Mouse (Mus musculus) MEL (cell line): ENCODE data around the gene Pcbp3.

Source experiments
- CHD2 ChIP-seq: IDR thresholded peaks from 2 replicates; pipeline ENCODE4 v1.6.1; 2011; ENCODE audit warnings: low read length, improper control_type of control experiment
- CTCF ChIP-seq, 3 experiments: IDR thresholded peaks in 2 of 3; conservative IDR thresholded peaks in 1 of 3; 2 replicates each; pipeline ENCODE4 v1.5.1; 2011 to 2012; ENCODE audit warnings: low read length in 3 of 3, low read depth in 2 of 3, mild to moderate bottlenecking in 2 of 3, improper control_type of control experiment in 1 of 3, inconsistent platforms in 1 of 3, mixed read lengths in 1 of 3, moderate library complexity in 1 of 3; ENCODE audit not compliant: control insufficient read depth in 1 of 3, insufficient read depth in 1 of 3, poor library complexity in 1 of 3, severe bottlenecking in 1 of 3
- E2F4 ChIP-seq: IDR thresholded peaks from 2 replicates; pipeline ENCODE4 v1.6.1; 2011; ENCODE audit warnings: low read depth, low read length, improper control_type of control experiment, borderline replicate concordance
- EP300 ChIP-seq, 2 experiments: IDR thresholded peaks; 2 replicates each; pipeline ENCODE4 v1.6.1; 2011; ENCODE audit warnings: improper control_type of control experiment in 2 of 2, low read length in 2 of 2, low read depth in 1 of 2, mild to moderate bottlenecking in 1 of 2
- GATA1 ChIP-seq: IDR thresholded peaks from 2 replicates; pipeline ENCODE4 v1.6.1; 2011; ENCODE audit warnings: low read depth, low read length, improper control_type of control experiment
- HCFC1 ChIP-seq: IDR thresholded peaks from 2 replicates; pipeline ENCODE4 v1.6.1; 2012; ENCODE audit warnings: low read depth, mild to moderate bottlenecking, inconsistent platforms, low read length, improper control_type of control experiment, moderate library complexity
- MYC ChIP-seq: IDR thresholded peaks from 2 replicates; pipeline ENCODE4 v1.6.1; 2011; ENCODE audit warnings: low read depth, mild to moderate bottlenecking, low read length, improper control_type of control experiment, moderate library complexity
- POLR2A ChIP-seq, 2 experiments: IDR thresholded peaks; 2 replicates each; pipeline ENCODE4 v1.6.1; 2011 to 2012; ENCODE audit warnings: low read length in 2 of 2, mild to moderate bottlenecking in 2 of 2, control low read depth in 1 of 2, improper control_type of control experiment in 1 of 2, low read depth in 1 of 2, moderate library complexity in 1 of 2; ENCODE audit not compliant: control insufficient read depth in 1 of 2, insufficient read depth in 1 of 2, poor library complexity in 1 of 2
- TAL1 ChIP-seq: IDR thresholded peaks from 2 replicates; pipeline ENCODE4 v1.6.1; 2012; ENCODE audit warnings: mild to moderate bottlenecking, inconsistent platforms, low read length, moderate library complexity, mixed read lengths
- ZC3H11A ChIP-seq: IDR thresholded peaks from 2 replicates; pipeline ENCODE4 v1.6.1; 2012; ENCODE audit warnings: low read depth, mild to moderate bottlenecking, inconsistent platforms, low read length, improper control_type of control experiment
- ZKSCAN1 ChIP-seq: IDR thresholded peaks from 2 replicates; pipeline ENCODE4 v1.6.1; 2012; ENCODE audit warnings: low read depth, mild to moderate bottlenecking, inconsistent platforms, low read length, improper control_type of control experiment, moderate library complexity

DNA sequence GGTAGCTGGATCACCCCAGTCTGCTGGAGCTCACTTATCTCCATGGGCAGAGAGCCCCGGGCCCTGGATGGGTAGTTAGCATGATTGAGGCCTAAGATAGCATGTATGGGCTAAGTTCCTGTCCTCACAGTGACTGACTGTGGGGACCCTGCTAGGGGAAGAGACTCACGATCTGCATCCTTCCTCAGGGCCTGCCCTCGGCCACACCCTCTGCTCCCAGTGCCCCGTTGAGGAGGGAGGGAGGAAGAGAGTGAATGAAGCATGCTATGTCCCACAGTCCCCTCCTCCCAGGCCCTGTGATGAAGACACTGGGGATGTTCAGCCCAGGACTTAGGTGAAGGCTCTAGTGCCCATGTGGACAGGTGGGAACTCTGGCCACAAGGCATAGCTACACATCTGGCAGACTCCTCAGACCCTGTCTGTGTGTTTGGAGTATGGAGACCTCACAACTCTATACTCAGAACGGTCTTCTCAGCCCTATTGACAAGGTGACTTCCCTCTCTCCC lies 237.4 kb downstream of the Pcbp3 start:
- TF ChIP-seq CTCF (IDR thresholded peaks at IDR 0.05 in 2 of 3, conservative IDR thresholded peaks at IDR 0.05 in 1 of 3; ENCODE audit: control insufficient read depth in 1 of 3, insufficient read depth in 1 of 3, low read depth in 2 of 3, low read length in 3 of 3, poor library complexity in 1 of 3, severe bottlenecking in 1 of 3) (no peak), GATA1 (no peak), CHD2 (no peak), ZKSCAN1 (no peak), MYC (no peak), TAL1 (no peak), POLR2A (IDR thresholded peaks at IDR 0.05; ENCODE audit: control insufficient read depth in 1 of 2, insufficient read depth in 1 of 2, low read depth in 1 of 2, low read length in 2 of 2, poor library complexity in 1 of 2) (no peak), ZC3H11A (no peak), E2F4 (no peak), HCFC1 (no peak), EP300 (IDR thresholded peaks at IDR 0.05; ENCODE audit: low read depth in 1 of 2, low read length in 2 of 2) (no peak)
